Mouse (Mus musculus) bone marrow macrophage, adult 2 months (primary cell): ENCODE measurements around the gene Mocs1.

Experiments
- CTCF ChIP-seq: IDR thresholded peaks from 2 replicates; pipeline ENCODE4 v1.5.1; 2012; ENCODE audit warnings: low read depth, mild to moderate bottlenecking, low read length, moderate library complexity
- POLR2A ChIP-seq: IDR thresholded peaks from 2 replicates; pipeline ENCODE4 v1.6.1; 2012; ENCODE audit warnings: mild to moderate bottlenecking, low read depth, low read length, borderline replicate concordance

- TF ChIP-seq CTCF (no peak), POLR2A (no peak)
These were observed 21.1 kb downstream of the Mocs1 start for GRCm38 (mm10) chr17:49449230-49449608.
